Mouse (Mus musculus): ENCODE results near the gene Gm11213. TPM values are rescaled to one million over a fixed set of nuclear protein-coding genes. Genes with fewer than 3 reads are reported as not detected.

The Gm11213 gene
- polyA plus RNA-seq, 1 experiment from 2014 or later, result not detected

DNA sequence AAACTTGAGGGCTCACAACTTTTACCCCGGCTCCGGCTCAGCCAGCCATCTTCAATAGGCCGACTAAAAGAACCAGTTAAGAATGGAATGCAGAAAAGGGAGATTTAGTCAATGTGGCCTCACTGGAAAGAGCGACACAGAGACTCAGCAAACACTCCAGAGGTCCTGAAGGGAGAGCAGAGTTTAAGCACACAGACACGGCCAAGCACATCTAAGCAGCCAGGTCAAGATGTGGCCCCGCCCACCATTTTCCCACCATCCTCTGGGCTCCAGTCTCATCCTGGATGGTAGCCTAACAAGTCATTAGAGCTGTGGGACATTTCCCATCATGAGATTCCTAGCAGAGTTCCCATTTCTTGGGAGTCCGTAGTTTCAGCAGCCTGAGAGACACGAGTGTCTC, 35.7 kb downstream of the Gm11213 start:
- H3K36me3 ChIP-seq (ENCODE audit: control insufficient read depth, insufficient read depth, low read length), result no peaks in the 10 kb centered on the region
- H3K4me2 ChIP-seq, result no peak overlapping the region
- H3K27ac ChIP-seq (ENCODE audit: low read depth, low read length), result no peak overlapping the region
- 79% methylated on average over 8 of the region's 8 CpGs for WGBS
- H3K9me3 ChIP-seq (ENCODE audit: control insufficient read depth, low read length), result no peaks in the 10 kb centered on the region
- H3K9ac ChIP-seq (ENCODE audit: low read length), result no peak overlapping the region
- ATAC-seq (ENCODE audit: low FRiP score) (no peak), DNase-seq (ENCODE audit: low spot score, missing footprints) (peak; percentile 82)
- H3K27me3 ChIP-seq (ENCODE audit: control insufficient read depth, insufficient read depth, low read length), result no peaks in the 10 kb centered on the region
- H3K4me3 ChIP-seq (ENCODE audit: low read depth, low read length), result no peak overlapping the region
- peaks cover 12% of the 10 kb centered on the region for H3K4me1 ChIP-seq (ENCODE audit: control insufficient read depth, insufficient read depth, low read length)

GRCm38 (mm10) chr4:63567712-63568390, 37.2 kb downstream of the Gm11213 start:
- ATAC-seq (ENCODE audit: low FRiP score), result no peak
- H3K27ac ChIP-seq (ENCODE audit: low read depth, low read length), result no peak overlapping the region
- peaks cover 12% of the 10 kb centered on the region for H3K4me1 ChIP-seq (ENCODE audit: control insufficient read depth, insufficient read depth, low read length)
- H3K4me2 ChIP-seq, result no peak overlapping the region
- no peaks in the 10 kb centered on the region for H3K27me3 ChIP-seq (ENCODE audit: control insufficient read depth, insufficient read depth, low read length)
- DNase-seq (ENCODE audit: low spot score, missing footprints), result no peak
- H3K36me3 ChIP-seq (ENCODE audit: control insufficient read depth, insufficient read depth, low read length), result no peaks in the 10 kb centered on the region
- WGBS, result 87% methylated on average over 10 of the region's 10 CpGs
- H3K9me3 ChIP-seq (ENCODE audit: control insufficient read depth, low read length), result no peaks in the 10 kb centered on the region
- H3K4me3 ChIP-seq (ENCODE audit: low read depth, low read length), result no peak overlapping the region
- H3K9ac ChIP-seq (ENCODE audit: low read length), result no peak overlapping the region

DNA sequence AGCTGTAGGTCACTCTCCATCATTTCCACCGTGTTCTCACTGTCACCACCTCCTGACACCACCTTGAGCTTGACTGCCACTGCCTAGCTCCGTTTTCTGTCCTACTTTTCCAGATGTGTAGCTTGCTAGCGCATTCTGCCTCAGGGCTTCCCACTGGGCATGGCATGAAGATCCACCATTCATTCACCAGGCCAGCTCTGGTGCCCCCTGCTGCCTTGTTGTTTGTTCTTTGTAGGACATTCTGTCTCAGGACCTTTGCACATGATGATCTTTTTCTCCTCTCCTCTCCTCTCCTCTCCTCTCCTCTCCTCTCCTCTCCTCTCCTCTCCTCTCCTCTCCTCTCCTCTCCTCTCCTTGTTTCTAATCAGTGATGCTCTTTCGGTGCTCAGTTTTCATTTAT, 42.3 kb downstream of the Gm11213 start:
- Histone ChIP-seq H3K36me3 (ENCODE audit: control insufficient read depth, insufficient read depth, low read length) (no peaks in the 10 kb centered on the region), H3K4me1 (ENCODE audit: control insufficient read depth, insufficient read depth, low read length) (peaks cover 24% of the 10 kb centered on the region), H3K27ac (ENCODE audit: low read depth, low read length) (no peak overlapping the region), H3K4me2 (no peak overlapping the region), H3K9me3 (ENCODE audit: control insufficient read depth, low read length) (no peaks in the 10 kb centered on the region), H3K9ac (ENCODE audit: low read length) (no peak overlapping the region), H3K27me3 (ENCODE audit: control insufficient read depth, insufficient read depth, low read length) (no peaks in the 10 kb centered on the region), H3K4me3 (ENCODE audit: low read depth, low read length) (no peak overlapping the region)
- WGBS, result 88% methylated on average over 4 of the region's 4 CpGs
- ATAC-seq (ENCODE audit: low FRiP score) (no peak), DNase-seq (ENCODE audit: low spot score, missing footprints) (no peak)

DNA sequence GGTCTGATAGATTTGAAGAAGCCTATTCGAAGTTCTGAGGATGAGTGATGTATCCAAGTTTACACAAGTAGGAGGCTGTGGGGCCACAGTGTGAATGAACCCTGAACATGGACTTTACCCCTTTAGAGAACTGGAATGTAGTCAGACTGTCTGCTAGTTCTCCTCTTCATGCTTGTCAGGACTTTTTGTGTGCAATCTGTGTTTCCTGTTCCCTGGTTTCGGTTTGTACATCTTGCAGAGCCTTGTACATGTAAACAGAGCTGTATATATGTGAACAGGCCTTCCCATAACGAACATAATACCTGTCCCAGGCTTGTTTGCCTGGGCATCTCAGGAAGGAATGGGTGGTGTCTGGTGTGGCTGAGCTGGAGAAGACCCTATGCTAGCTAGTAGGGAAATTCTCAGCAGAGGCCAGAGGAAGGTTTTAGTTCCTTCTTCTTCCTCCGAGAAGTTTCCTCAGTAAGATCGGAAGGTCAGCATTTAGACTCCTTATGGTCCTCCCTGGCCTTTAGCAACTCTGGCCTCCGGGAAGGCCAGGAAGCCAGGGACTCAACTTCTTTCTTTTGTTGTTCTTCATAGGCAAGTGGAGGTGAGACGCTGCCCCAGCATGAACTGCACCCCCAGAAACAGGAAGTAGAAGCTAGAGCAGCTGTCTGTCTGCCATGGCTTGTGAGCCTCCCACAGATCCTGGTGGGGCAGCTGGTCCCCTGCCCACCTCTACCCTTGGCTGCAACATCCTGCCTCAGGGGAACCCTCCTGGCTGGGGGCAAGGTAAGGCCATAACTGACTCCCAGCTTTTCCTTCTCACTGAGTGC, 43.0 kb downstream of the Gm11213 start:
- Histone ChIP-seq H3K4me3 (ENCODE audit: low read depth, low read length) (no peak overlapping the region), H3K27ac (ENCODE audit: low read depth, low read length) (no peak overlapping the region), H3K9ac (ENCODE audit: low read length) (no peak overlapping the region), H3K36me3 (ENCODE audit: control insufficient read depth, insufficient read depth, low read length) (no peaks in the 10 kb centered on the region), H3K4me2 (no peak overlapping the region), H3K9me3 (ENCODE audit: control insufficient read depth, low read length) (no peaks in the 10 kb centered on the region), H3K27me3 (ENCODE audit: control insufficient read depth, insufficient read depth, low read length) (no peaks in the 10 kb centered on the region), H3K4me1 (ENCODE audit: control insufficient read depth, insufficient read depth, low read length) (peaks cover 28% of the 10 kb centered on the region)
- ATAC-seq (ENCODE audit: low FRiP score), result no peak
- peak; percentile 83 for DNase-seq (ENCODE audit: low spot score, missing footprints)
- 82% methylated on average over 7 of the region's 7 CpGs for WGBS

DNA sequence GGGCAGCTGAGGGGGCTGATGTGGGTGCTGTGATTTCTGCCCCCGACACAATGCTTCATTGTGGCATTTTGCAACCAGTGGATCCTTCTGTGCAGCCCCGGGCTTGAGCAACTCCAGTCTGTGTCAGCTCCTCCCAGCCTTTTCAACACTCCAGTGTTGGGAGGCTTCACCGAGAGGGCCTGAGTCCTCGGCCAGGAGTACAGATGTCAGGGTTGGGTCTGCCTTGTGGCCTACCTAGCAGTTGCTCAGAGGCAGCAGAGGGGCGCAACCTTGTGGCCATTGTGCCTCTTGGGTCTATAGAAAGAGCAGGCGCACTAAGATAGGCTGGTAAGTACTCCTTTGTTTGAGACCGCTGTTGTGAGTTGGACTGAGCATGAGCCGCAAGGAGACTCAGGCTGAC, 45.0 kb downstream of the Gm11213 start:
- no peaks in the 10 kb centered on the region for H3K27me3 ChIP-seq (ENCODE audit: control insufficient read depth, insufficient read depth, low read length)
- ATAC-seq (ENCODE audit: low FRiP score) (no peak), DNase-seq (ENCODE audit: low spot score, missing footprints) (peak; percentile 85)
- WGBS, result 49% methylated on average over 8 of the region's 8 CpGs
- no peaks in the 10 kb centered on the region for H3K9me3 ChIP-seq (ENCODE audit: control insufficient read depth, low read length)
- H3K4me1 ChIP-seq (ENCODE audit: control insufficient read depth, insufficient read depth, low read length), result peaks cover 30% of the 10 kb centered on the region
- no peak overlapping the region for H3K27ac ChIP-seq (ENCODE audit: low read depth, low read length)
- H3K4me3 ChIP-seq (ENCODE audit: low read depth, low read length), result no peak overlapping the region
- H3K4me2 ChIP-seq, result 0 out of 2 replicates have a peak overlapping the region, but pooled peaks have one; percentile 3
- H3K9ac ChIP-seq (ENCODE audit: low read length), result no peak overlapping the region
- H3K36me3 ChIP-seq (ENCODE audit: control insufficient read depth, insufficient read depth, low read length), result no peaks in the 10 kb centered on the region

DNA sequence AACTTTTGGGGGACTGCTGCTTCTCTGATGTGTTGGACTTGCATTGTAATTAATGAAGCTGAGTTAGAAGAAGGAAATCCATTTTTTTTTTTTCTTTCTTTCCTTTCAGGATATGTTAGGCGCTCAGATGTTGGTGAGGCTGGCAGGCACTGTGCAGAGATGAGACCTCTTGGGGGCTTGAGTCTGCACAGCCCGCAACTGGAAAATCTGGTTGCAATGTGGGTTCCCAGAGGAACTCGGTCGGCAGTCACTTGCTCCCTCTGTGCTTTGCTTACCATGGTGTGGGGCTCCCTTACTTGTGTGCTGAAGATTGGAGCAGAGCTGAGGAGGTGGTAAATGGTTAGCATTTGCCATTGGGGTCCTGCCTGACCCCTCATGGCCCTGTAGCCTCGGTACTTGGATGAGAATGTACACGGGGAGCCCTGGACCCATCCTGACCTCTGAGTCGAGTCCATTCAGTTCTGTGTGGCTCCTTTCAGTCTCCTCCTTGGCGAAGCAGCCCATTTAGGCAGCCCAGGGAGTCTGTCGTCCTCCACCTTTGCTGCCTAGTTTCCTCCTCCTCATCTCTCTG, 45.8 kb downstream of the Gm11213 start:
- Histone ChIP-seq H3K9ac (ENCODE audit: low read length) (peak overlapping the region; percentile 87; the same call in 1 of the 2 replicates), H3K27me3 (ENCODE audit: control insufficient read depth, insufficient read depth, low read length) (no peaks in the 10 kb centered on the region), H3K27ac (ENCODE audit: low read depth, low read length) (no peak overlapping the region), H3K4me2 (peak overlapping the region; percentile 82), H3K4me1 (ENCODE audit: control insufficient read depth, insufficient read depth, low read length) (peaks cover 38% of the 10 kb centered on the region), H3K9me3 (ENCODE audit: control insufficient read depth, low read length) (no peaks in the 10 kb centered on the region), H3K4me3 (ENCODE audit: low read depth, low read length) (peak overlapping the region; percentile 63), H3K36me3 (ENCODE audit: control insufficient read depth, insufficient read depth, low read length) (no peaks in the 10 kb centered on the region)
- WGBS, result 45% methylated on average over 9 of the region's 9 CpGs
- ATAC-seq (ENCODE audit: low FRiP score) (0 out of 2 replicates have a peak, but pooled peaks have one; percentile 2), DNase-seq (ENCODE audit: low spot score, missing footprints) (peak; percentile 91)

- peak within 1 kb of the TSS; percentile 87 for H3K9ac ChIP-seq (ENCODE audit: low read length)
- peaks cover 44% of the 10 kb centered on the region for H3K4me1 ChIP-seq (ENCODE audit: control insufficient read depth, insufficient read depth, low read length)
- no peak within 1 kb of the TSS for H3K27ac ChIP-seq (ENCODE audit: low read depth, low read length)
- ATAC-seq (ENCODE audit: low FRiP score), result peak; percentile 84
- no peaks in the 10 kb centered on the region for H3K27me3 ChIP-seq (ENCODE audit: control insufficient read depth, insufficient read depth, low read length)
- under 1% methylated on average over 81 of the region's 81 CpGs for WGBS
- no peaks in the 10 kb centered on the region for H3K9me3 ChIP-seq (ENCODE audit: control insufficient read depth, low read length)
- no peaks in the 10 kb centered on the region for H3K36me3 ChIP-seq (ENCODE audit: control insufficient read depth, insufficient read depth, low read length)
- H3K4me2 ChIP-seq, result peak within 1 kb of the TSS; percentile 82
- peak; percentile 99 for DNase-seq (ENCODE audit: low spot score, missing footprints)
- H3K4me3 ChIP-seq (ENCODE audit: low read depth, low read length), result peak within 1 kb of the TSS; percentile 63
Observed at GRCm38 (mm10) chr4:63558407-63559081, 46.5 kb downstream of the Gm11213 start, which contains the start of gene Tmem268. Tmem268 (plus strand) TSS chr4:63558781.

DNA sequence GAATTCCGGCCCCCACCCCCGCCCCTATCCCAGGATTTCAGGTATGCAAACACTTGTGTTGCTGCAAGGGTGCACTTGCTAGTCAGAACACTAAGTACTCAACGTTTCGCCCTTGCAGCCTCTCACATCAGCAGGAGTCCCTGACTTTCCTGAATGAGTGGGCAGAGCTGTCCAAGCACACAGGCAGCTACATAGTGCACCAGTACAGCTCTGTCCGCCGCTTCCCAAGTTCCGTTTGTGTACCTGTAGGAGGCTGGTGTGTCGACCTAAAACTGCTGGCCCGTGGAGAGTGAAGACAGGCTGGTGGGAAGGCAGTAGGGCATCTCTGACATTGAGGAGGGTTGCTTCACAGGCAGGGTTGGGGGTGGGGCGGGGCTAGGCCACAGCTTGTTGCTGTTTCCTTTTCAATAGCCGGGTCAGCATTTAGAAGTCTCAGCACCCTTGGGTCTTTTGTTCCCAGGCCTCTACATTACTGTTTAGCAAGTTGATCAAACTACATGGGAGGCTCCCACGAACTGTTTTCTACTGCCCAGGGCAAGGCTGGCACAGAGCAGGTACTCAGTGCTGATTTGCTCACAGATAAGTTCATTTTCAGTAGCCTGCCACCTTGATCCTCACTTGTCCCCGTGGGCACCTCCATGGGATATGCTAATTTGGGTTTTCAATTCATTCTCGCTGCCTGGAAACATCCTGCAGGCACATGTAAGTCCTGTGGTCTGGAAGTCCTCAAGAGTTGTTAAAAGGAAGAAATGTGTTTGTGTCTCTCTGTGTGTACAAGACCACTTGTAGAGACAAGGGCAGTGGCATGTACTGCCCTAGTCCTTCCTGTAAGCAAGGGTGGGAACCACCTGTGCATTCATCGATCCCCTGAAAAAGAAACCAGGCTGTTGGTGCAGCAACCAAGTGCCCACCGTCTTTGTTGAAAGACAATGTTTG, 47.7 kb downstream of the Gm11213 start:
- Histone ChIP-seq H3K9ac (ENCODE audit: low read length) (no peak overlapping the region), H3K36me3 (ENCODE audit: control insufficient read depth, insufficient read depth, low read length) (peaks cover 1% of the 10 kb centered on the region; the same call in 1 of the 2 replicates), H3K4me1 (ENCODE audit: control insufficient read depth, insufficient read depth, low read length) (peaks cover 45% of the 10 kb centered on the region), H3K4me2 (peak overlapping the region; percentile 82), H3K27ac (ENCODE audit: low read depth, low read length) (no peak overlapping the region), H3K9me3 (ENCODE audit: control insufficient read depth, low read length) (no peaks in the 10 kb centered on the region), H3K4me3 (ENCODE audit: low read depth, low read length) (no peak overlapping the region), H3K27me3 (ENCODE audit: control insufficient read depth, insufficient read depth, low read length) (no peaks in the 10 kb centered on the region)
- peak; percentile 90 for DNase-seq (ENCODE audit: low spot score, missing footprints)
- 24% methylated on average over 16 of the region's 16 CpGs for WGBS
- ATAC-seq (ENCODE audit: low FRiP score), result no peak
